ENCODE assay signal across 7 mouse cellular contexts in genomic region chr10:123196835-123197559, GRCm38 (mm10). TPM values are rescaled to one million over a fixed set of nuclear protein-coding genes. Genes with fewer than 3 reads are reported as not detected.
DNase-seq lines count a peak whose midpoint lies in the region; ATAC-seq lines count a peak whose summit lies in the region.

Gene Usp15 (minus strand): TSS chr10:123196995.

- WGBS in intestine, embryonic 15.5 days: under 1% methylated on average over 66 of the region's 66 CpGs
- WGBS in midbrain, embryonic 10.5 days: under 1% methylated on average over 64 of the region's 66 CpGs

- peak within 1 kb of the TSS; percentile 93 for H3K27ac ChIP-seq in intestine, embryonic 15.5 days
- H3K27ac ChIP-seq in midbrain, embryonic 10.5 days (replicated peaks): peak within 1 kb of the TSS; percentile 95

- intact Hi-C loops in left cerebral cortex, postnatal 25 days (cut with DNase I): no loop called here

- no peaks in the 10 kb centered on the region for H3K36me3 ChIP-seq in intestine, embryonic 15.5 days
- H3K36me3 ChIP-seq in midbrain, embryonic 10.5 days: no peaks in the 10 kb centered on the region

- no peaks in the 10 kb centered on the region for H3K4me1 ChIP-seq in intestine, embryonic 15.5 days (replicated peaks)
- peaks cover 26% of the 10 kb centered on the region for H3K4me1 ChIP-seq in midbrain, embryonic 10.5 days

- peak within 1 kb of the TSS; percentile 83 for H3K4me3 ChIP-seq in intestine, embryonic 15.5 days (replicated peaks)
- peak within 1 kb of the TSS; percentile 98 for H3K4me3 ChIP-seq in midbrain, embryonic 10.5 days

- no peaks in the 10 kb centered on the region for H3K27me3 ChIP-seq in intestine, embryonic 15.5 days (replicated peaks)
- H3K27me3 ChIP-seq in midbrain, embryonic 10.5 days (ENCODE audit: low read depth, poor library complexity, severe bottlenecking): no peaks in the 10 kb centered on the region

- peak; percentile 95 to 98 for DNase-seq in adrenal gland, adult (ENCODE audit: inconsistent age in 2 of 2, low spot score in 1 of 2)
- peak; percentile 92 for DNase-seq in embryo, embryonic 10.5 days (ENCODE audit: low spot score)
- peak; percentile 93 for DNase-seq in gastrocnemius, postnatal 25 days
- peak; percentile 94 to 96 for DNase-seq in left cerebral cortex, postnatal 25 days (ENCODE audit: low spot score in 2 of 2)
- peak; percentile 93 for DNase-seq in midbrain, embryonic 10.5 days (ENCODE audit: low spot score)
- DNase-seq in right cerebral cortex, postnatal 4 days: peak; percentile 98

- peak; percentile 97 for ATAC-seq in intestine, embryonic 15.5 days

- peak within 1 kb of the TSS; percentile 63 for H3K4me2 ChIP-seq in intestine, embryonic 15.5 days (replicated peaks)

- no peaks in the 10 kb centered on the region for H3K9me3 ChIP-seq in intestine, embryonic 15.5 days
- H3K9me3 ChIP-seq in midbrain, embryonic 10.5 days (replicated peaks): no peaks in the 10 kb centered on the region

- H3K9ac ChIP-seq in intestine, embryonic 15.5 days: peak within 1 kb of the TSS; percentile 76

RNA-seq across cellular contexts. Expression of gene Usp15, which starts in this region (rescaled TPM):
- 100 to 1,000 TPM; 133 to 158 TPM for total RNA-seq in gastrocnemius, postnatal 25 days (2021)
- 68.4 and 76.3 TPM in 2 replicates for polyA plus RNA-seq in intestine, embryonic 15.5 days (2015; fragmentation: Nextera tagmentation; extraction: Ambion mirVana)
- total RNA-seq in left cerebral cortex, postnatal 25 days (2021): 100 to 1,000 TPM; 107 to 108 TPM
- polyA plus RNA-seq in midbrain, embryonic 10.5 days (2016; fragmentation: Nextera tagmentation; extraction: Ambion mirVana): 68.0 and 73.2 TPM in 2 replicates

Comparison
In these comparisons a context has a peak if more than half of its experiments do, and no peak if none do; other contexts are left out.
1. Peak in every context shown above with its lines: DNase-seq, ATAC-seq, H3K4me3 ChIP-seq and H3K27ac ChIP-seq.